Comparison of ENCODE assay signal across 14 mouse cellular contexts in genomic region chr13:43523906-43524480, GRCm38 (mm10). TPM values are rescaled to one million over a fixed set of nuclear protein-coding genes. Genes with fewer than 3 reads are reported as not detected.
A peak's percentile ranks its signal among the peaks of the same experiment; 100 is the strongest.
DNase-seq lines count a peak whose midpoint lies in the region; ATAC-seq and TF ChIP-seq lines count a peak whose summit lies in the region.
"Had no signal": no experiment of that assay in that cellular context is flagged by ENCODE, and none has a peak within 500 bp of the region (broad histone marks: within the 10 kb centered on the region; RNA-seq: fewer than 3 reads in every experiment).

No protein-coding gene starts in this region.

- no peak for TF ChIP-seq CTCF in liver, postnatal 0 days (IDR thresholded peaks at IDR 0.05; ENCODE audit: low read depth)

- peaks cover 35% of the 10 kb centered on the region for H3K4me1 ChIP-seq in heart, embryonic 10.5 days
- H3K4me1 ChIP-seq in liver, postnatal 0 days (ENCODE audit: insufficient read depth): peaks cover 24% of the 10 kb centered on the region
- peaks cover 24% of the 10 kb centered on the region for H3K4me1 ChIP-seq in liver, embryonic 12.5 days
- H3K4me1 ChIP-seq in brown adipose tissue, adult 24 weeks (ENCODE audit: control insufficient read depth, insufficient read depth, insufficient read length, low read length): peaks cover 19% of the 10 kb centered on the region

- DNase-seq in heart, adult 11 months: peak; percentile 90
- no peak for DNase-seq in heart, embryonic 10.5 days (ENCODE audit: low spot score)
- DNase-seq in liver, postnatal 0 days: no peak
- DNase-seq in urinary bladder, postnatal 10 days (ENCODE audit: low spot score): no peak
- no peak for DNase-seq in testis, postnatal 10 days (ENCODE audit: low spot score)
- DNase-seq: adrenal gland, postnatal 14 days; cerebellum, adult 9-10 months; gastrocnemius, postnatal 10 days; kidney, postnatal 36 days; lung, adult 2 months had no signal

- H3K4me3 ChIP-seq in heart, embryonic 10.5 days: no peak overlapping the region
- no peak overlapping the region for H3K4me3 ChIP-seq in liver, postnatal 0 days (ENCODE audit: low read depth, low read length)
- H3K4me3 ChIP-seq in liver, embryonic 12.5 days: no peak overlapping the region
- H3K4me3 ChIP-seq in brown adipose tissue, adult 24 weeks (ENCODE audit: insufficient read depth, low read depth, low read length): no peak overlapping the region; the same call in 1 of the 2 replicates
- no peak overlapping the region for H3K4me3 ChIP-seq in macrophage (ENCODE audit: inconsistent target)
- H3K4me3 ChIP-seq: hindbrain, embryonic 12.5 days had no signal

- H3K36me3 ChIP-seq in heart, embryonic 10.5 days: no peaks in the 10 kb centered on the region
- no peaks in the 10 kb centered on the region for H3K36me3 ChIP-seq in liver, postnatal 0 days (replicated peaks; ENCODE audit: insufficient read depth, low read length)
- no peaks in the 10 kb centered on the region for H3K36me3 ChIP-seq in liver, embryonic 12.5 days
- H3K36me3 ChIP-seq in macrophage (ENCODE audit: inconsistent target): no peaks in the 10 kb centered on the region
- H3K36me3 ChIP-seq: hindbrain, embryonic 12.5 days had no signal

- H3K27me3 ChIP-seq in heart, embryonic 10.5 days (ENCODE audit: insufficient read depth, poor library complexity, severe bottlenecking): no peaks in the 10 kb centered on the region
- H3K27me3 ChIP-seq in liver, postnatal 0 days (ENCODE audit: insufficient read depth, low read length): no peaks in the 10 kb centered on the region
- no peaks in the 10 kb centered on the region for H3K27me3 ChIP-seq in liver, embryonic 12.5 days (replicated peaks)
- H3K27me3 ChIP-seq: hindbrain, embryonic 12.5 days had no signal

- no peak for ATAC-seq in liver, postnatal 0 days
- no peak for ATAC-seq in liver, embryonic 12.5 days

- peak overlapping the region; percentile 27 for H3K4me2 ChIP-seq in liver, postnatal 0 days (ENCODE audit: low read depth, low read length)
- H3K4me2 ChIP-seq in liver, embryonic 12.5 days: no peak overlapping the region
- H3K4me2 ChIP-seq: hindbrain, embryonic 12.5 days had no signal

- no peak for TF ChIP-seq EP300 in liver, postnatal 0 days (IDR thresholded peaks at IDR 0.05; ENCODE audit: low read depth)

- H3K9ac ChIP-seq in liver, postnatal 0 days (replicated peaks): no peak overlapping the region
- no peak overlapping the region for H3K9ac ChIP-seq in liver, embryonic 12.5 days
- H3K9ac ChIP-seq: hindbrain, embryonic 12.5 days had no signal

- WGBS in heart, embryonic 10.5 days: 75% methylated on average over 7 of the region's 7 CpGs
- WGBS in liver, postnatal 0 days (ENCODE audit: insufficient replicate concordance): 43% methylated on average over 7 of the region's 7 CpGs
- 49% methylated on average over 7 of the region's 7 CpGs for WGBS in liver, embryonic 12.5 days (ENCODE audit: insufficient replicate concordance)
- WGBS in macrophage (ENCODE audit: missing documents): 39% methylated on average over 7 of the region's 7 CpGs

- no peak overlapping the region for H3K27ac ChIP-seq in heart, embryonic 10.5 days
- peak overlapping the region; percentile 80 for H3K27ac ChIP-seq in liver, postnatal 0 days (ENCODE audit: low read depth)
- no peak overlapping the region for H3K27ac ChIP-seq in liver, embryonic 12.5 days
- peak overlapping the region; percentile 58 for H3K27ac ChIP-seq in brown adipose tissue, adult 24 weeks (replicated peaks; ENCODE audit: low read depth, low read length)
- H3K27ac ChIP-seq in macrophage: peak overlapping the region; percentile 69
- H3K27ac ChIP-seq: hindbrain, embryonic 12.5 days had no signal

- no peaks in the 10 kb centered on the region for H3K9me3 ChIP-seq in heart, embryonic 10.5 days
- peaks cover 3% of the 10 kb centered on the region; the same call in 1 of the 2 replicates for H3K9me3 ChIP-seq in liver, postnatal 0 days (ENCODE audit: low read length)
- H3K9me3 ChIP-seq in liver, embryonic 12.5 days (replicated peaks): 0 out of 2 replicates have a peak, but pooled peaks cover 3% of the 10 kb centered on the region
- H3K9me3 ChIP-seq: hindbrain, embryonic 12.5 days had no signal

- H3K79me2 ChIP-seq in macrophage (ENCODE audit: inconsistent target): no peaks in the 10 kb centered on the region

RNA-seq across cellular contexts. Expression of gene Mcur1, which starts 36.0 kb away (rescaled TPM):
- 13.6 and 15.2 TPM in 2 replicates for polyA plus RNA-seq in heart, embryonic 10.5 days (2016; fragmentation: Nextera tagmentation; extraction: Ambion mirVana)
- polyA plus RNA-seq in liver, postnatal 0 days (2015; fragmentation: Nextera tagmentation; extraction: Ambion mirVana): 8.8 and 8.9 TPM in 2 replicates
- polyA plus RNA-seq in liver, embryonic 12.5 days (2016; fragmentation: Nextera tagmentation; extraction: Ambion mirVana): 8.3 and 9.0 TPM in 2 replicates
- 154 and 157 TPM in 2 replicates for polyA plus RNA-seq in brown adipose tissue, adult 24 weeks (2012; ENCODE audit: insufficient read depth, insufficient read length, missing spikeins)
- 10 to 100 TPM in 25 of 26 experiments, 1 to 10 TPM in 1; 8.7 to 88.5 (median 50.2) TPM for total RNA-seq in macrophage (2018; cell fraction: chromatin; rRNA removed)
- total RNA-seq in macrophage (2018; cell fraction: cytosol; rRNA removed): 10 to 100 TPM; 31.4 to 49.8 (median 38.5) TPM
- 10 to 100 TPM; 12.0 to 66.7 (median 41.0) TPM for total RNA-seq in macrophage (2018; cell fraction: nucleus; rRNA removed)
- polyA plus RNA-seq in macrophage (2018): 27.6 to 32.3 TPM (median 29.1 TPM) in 3 replicates

RNA-seq across cellular contexts. Expression of gene Ranbp9, which starts 42.9 kb away (rescaled TPM):
- 6.8 and 11.6 TPM in 2 replicates for polyA plus RNA-seq in heart, embryonic 10.5 days (2016; fragmentation: Nextera tagmentation; extraction: Ambion mirVana)
- 3.0 and 4.6 TPM in 2 replicates for polyA plus RNA-seq in liver, postnatal 0 days (2015; fragmentation: Nextera tagmentation; extraction: Ambion mirVana)
- polyA plus RNA-seq in liver, embryonic 12.5 days (2016; fragmentation: Nextera tagmentation; extraction: Ambion mirVana): 3.3 and 4.5 TPM in 2 replicates
- 38.5 and 48.5 TPM in 2 replicates for polyA plus RNA-seq in brown adipose tissue, adult 24 weeks (2012; ENCODE audit: insufficient read depth, insufficient read length, missing spikeins)
- 100 to 1,000 TPM in 15 of 26 experiments, 10 to 100 TPM in 11; 32.7 to 157 (median 118) TPM for total RNA-seq in macrophage (2018; cell fraction: chromatin; rRNA removed)
- 10 to 100 TPM; 33.7 to 62.4 (median 53.4) TPM for total RNA-seq in macrophage (2018; cell fraction: cytosol; rRNA removed)
- 100 to 1,000 TPM in 5 of 26 experiments, 10 to 100 TPM in 21; 29.6 to 123 (median 68.1) TPM for total RNA-seq in macrophage (2018; cell fraction: nucleus; rRNA removed)
- 44.6 to 53.4 TPM (median 47.4 TPM) in 3 replicates for polyA plus RNA-seq in macrophage (2018)

Comparison
In these comparisons a context has a peak if more than half of its experiments do, and no peak if none do; other contexts are left out.
1. H3K27ac ChIP-seq: peak in liver, postnatal 0 days (single experiment), brown adipose tissue, adult 24 weeks (single experiment) and macrophage (single experiment); none in heart, embryonic 10.5 days (single experiment) and liver, embryonic 12.5 days (single experiment).